Mouse (Mus musculus): ENCODE measurements around the gene Iqcd. TPM values are rescaled to one million over a fixed set of nuclear protein-coding genes. Genes with fewer than 3 reads are reported as not detected.

Iqcd gene
- total RNA-seq, 2 experiments from 2014 or later = 0.15 TPM; not detected in 1

- intact Hi-C loops (cut with DNase I) = loop anchor here (1.0 kb wide), 1 partner anchor 93 kb away; no protein-coding TSS in a partner anchor
- DNase-seq = no peak
Observed at GRCm38 (mm10) chr5:120621846-120622197, 33.0 kb downstream of the Iqcd start.

GRCm38 (mm10) chr5:120622198-120622851 lies 33.5 kb downstream of the Iqcd start:
- no peak for DNase-seq
- intact Hi-C loops (cut with DNase I) = no loop called here

GRCm38 (mm10) chr5:120624427-120624826 lies 35.6 kb downstream of the Iqcd start:
- intact Hi-C loops (cut with DNase I) = no loop called here
- DNase-seq = no peak

- no peak for DNase-seq
- intact Hi-C loops (cut with DNase I) = no loop called here
Observed at GRCm38 (mm10) chr5:120626399-120626798, 37.6 kb downstream of the Iqcd start.

- intact Hi-C loops (cut with DNase I) = no loop called here
- DNase-seq = no peak
Observed at GRCm38 (mm10) chr5:120627515-120628300, 38.9 kb downstream of the Iqcd start.

GRCm38 (mm10) chr5:120628624-120629023 lies 39.8 kb downstream of the Iqcd start:
- intact Hi-C loops (cut with DNase I) = no loop called here
- DNase-seq = no peak

GRCm38 (mm10) chr5:120631128-120631527 lies 42.3 kb downstream of the Iqcd start:
- DNase-seq = no peak
- intact Hi-C loops (cut with DNase I) = no loop called here

- intact Hi-C loops (cut with DNase I) = no loop called here
- DNase-seq = no peak
Observed at GRCm38 (mm10) chr5:120631892-120632291, 43.1 kb downstream of the Iqcd start.

- no peak for DNase-seq
- intact Hi-C loops (cut with DNase I) = no loop called here
Observed at GRCm38 (mm10) chr5:120634131-120634530, 45.3 kb downstream of the Iqcd start, which contains the start of gene Cfap73. TSS of gene Cfap73 (minus strand) at chr5:120634235.

- intact Hi-C loops (cut with DNase I) = no loop called here
- no peak for DNase-seq
Observed at GRCm38 (mm10) chr5:120634860-120635259, 46.0 kb downstream of the Iqcd start.

- intact Hi-C loops (cut with DNase I) = no loop called here
Observed at GRCm38 (mm10) chr5:120635633-120636032, 46.8 kb downstream of the Iqcd start.

GRCm38 (mm10) chr5:120640094-120640493 lies 51.3 kb downstream of the Iqcd start:
- intact Hi-C loops (cut with DNase I) = no loop called here
- DNase-seq = no peak

More at GRCm38 (mm10) chr5:120635633-120636032, 46.8 kb downstream of the Iqcd start:
- no peak for DNase-seq

- no peak for DNase-seq
- intact Hi-C loops (cut with DNase I) = no loop called here
Observed at GRCm38 (mm10) chr5:120643365-120644085, 54.7 kb downstream of the Iqcd start.

- no peak for DNase-seq
- intact Hi-C loops (cut with DNase I) = no loop called here
Observed at GRCm38 (mm10) chr5:120644227-120644626, 55.4 kb downstream of the Iqcd start.

- DNase-seq = no peak
- intact Hi-C loops (cut with DNase I) = no loop called here
Observed at GRCm38 (mm10) chr5:120645851-120646250, 57.0 kb downstream of the Iqcd start.

- intact Hi-C loops (cut with DNase I) = no loop called here
- DNase-seq = no peak
Observed at GRCm38 (mm10) chr5:120647361-120647760, 58.5 kb downstream of the Iqcd start.

- intact Hi-C loops (cut with DNase I) = no loop called here
- DNase-seq = no peak
Observed at GRCm38 (mm10) chr5:120647814-120648491, 59.1 kb downstream of the Iqcd start.

GRCm38 (mm10) chr5:120648569-120649373 lies 60.0 kb downstream of the Iqcd start, which contains the start of gene Rasal1:
TSS of gene Rasal1 (plus strand) at chr5:120648812.
- intact Hi-C loops (cut with DNase I) = no loop called here
- no peak for DNase-seq

- intact Hi-C loops (cut with DNase I) = no loop called here
- DNase-seq = no peak
Observed at GRCm38 (mm10) chr5:120649374-120649933, 60.6 kb downstream of the Iqcd start.

All from gastrocnemius, postnatal 36 days (tissue).